Mouse (Mus musculus): ENCODE measurements around the gene Klhl26. TPM values are rescaled to one million over a fixed set of nuclear protein-coding genes. Genes with fewer than 3 reads are reported as not detected.

Gene Klhl26
- polyA plus RNA-seq, 1 experiment, result 50.6 TPM

DNA sequence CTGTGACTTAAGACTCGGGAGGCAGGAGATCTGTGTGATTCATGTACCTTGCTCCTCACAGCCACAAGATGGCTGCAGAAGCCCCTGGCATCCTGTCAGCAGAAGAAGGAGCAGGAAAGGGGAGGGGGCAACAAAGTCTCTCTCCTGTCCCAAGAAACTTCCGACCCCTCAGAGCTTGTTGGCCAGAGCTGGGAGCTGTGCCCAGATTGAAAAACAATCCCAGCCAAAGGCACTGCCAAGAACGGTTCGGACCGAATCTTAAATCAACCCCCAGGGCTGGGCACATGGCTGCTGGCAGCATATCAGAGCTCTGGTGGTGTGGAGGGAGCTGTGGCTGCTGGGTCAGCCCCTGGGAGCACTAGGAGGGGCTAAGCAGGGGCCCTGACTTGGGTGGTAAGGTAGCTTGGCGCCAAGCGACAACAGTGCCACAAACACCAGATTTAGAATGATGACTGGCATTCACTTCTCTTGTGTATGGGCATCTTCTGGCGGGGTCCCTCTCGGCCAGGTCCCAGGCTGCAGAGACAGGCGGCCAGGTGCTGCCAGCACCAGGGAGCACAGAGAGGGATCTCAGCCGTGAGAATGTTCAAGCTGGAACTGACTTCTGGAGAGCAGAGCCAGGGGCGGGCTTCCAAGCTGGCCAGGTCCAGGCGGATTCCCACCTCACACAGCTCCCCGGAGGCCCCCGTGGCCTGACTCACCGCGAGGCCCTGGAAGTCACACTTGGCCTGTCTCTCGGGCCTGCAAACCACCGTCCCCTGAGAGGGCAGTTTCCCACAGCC lies 28.9 kb downstream of the Klhl26 start:
- DNase-seq (ENCODE audit: low read depth), result no peak

DNA sequence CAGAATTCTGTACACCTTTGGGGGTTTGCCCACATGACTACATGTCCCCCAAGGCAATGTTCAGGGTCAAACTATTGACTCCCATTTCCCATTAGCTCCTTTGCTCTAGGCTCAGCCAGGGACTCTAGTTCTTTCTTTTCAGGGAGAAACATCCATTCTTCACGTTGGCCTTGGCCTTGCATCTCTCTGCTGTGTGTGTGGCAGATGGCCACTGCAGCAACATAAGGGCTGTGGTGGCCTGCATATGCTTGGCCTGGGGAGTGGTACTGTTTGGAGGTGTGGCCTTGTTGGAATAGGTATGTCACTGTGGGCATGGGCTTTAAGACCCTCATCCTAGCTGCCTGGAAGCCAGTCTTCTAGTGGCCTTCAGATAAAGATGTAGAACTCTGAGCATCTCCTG lies 30.8 kb downstream of the Klhl26 start:
- no peak for DNase-seq (ENCODE audit: low read depth)

DNA sequence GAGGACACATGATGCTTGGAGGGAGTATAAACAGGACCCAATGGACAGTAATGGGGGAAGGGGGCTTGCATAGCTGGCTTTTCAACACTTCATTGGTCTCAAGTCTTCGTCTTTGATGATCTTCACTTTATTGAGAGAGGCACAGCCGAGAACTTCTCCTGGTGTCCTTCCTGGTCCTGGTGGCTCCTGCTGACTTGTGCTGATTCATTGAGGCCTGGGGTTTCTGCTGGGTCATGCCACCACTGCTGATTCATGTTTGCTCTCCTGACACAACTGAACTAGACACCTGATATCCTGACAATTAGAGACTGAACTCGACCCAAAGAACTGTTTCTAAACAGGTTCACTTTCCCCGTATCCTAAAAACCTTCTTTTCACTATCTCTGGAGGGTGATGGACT lies 33.4 kb downstream of the Klhl26 start:
- no peak for DNase-seq (ENCODE audit: low read depth)

DNA sequence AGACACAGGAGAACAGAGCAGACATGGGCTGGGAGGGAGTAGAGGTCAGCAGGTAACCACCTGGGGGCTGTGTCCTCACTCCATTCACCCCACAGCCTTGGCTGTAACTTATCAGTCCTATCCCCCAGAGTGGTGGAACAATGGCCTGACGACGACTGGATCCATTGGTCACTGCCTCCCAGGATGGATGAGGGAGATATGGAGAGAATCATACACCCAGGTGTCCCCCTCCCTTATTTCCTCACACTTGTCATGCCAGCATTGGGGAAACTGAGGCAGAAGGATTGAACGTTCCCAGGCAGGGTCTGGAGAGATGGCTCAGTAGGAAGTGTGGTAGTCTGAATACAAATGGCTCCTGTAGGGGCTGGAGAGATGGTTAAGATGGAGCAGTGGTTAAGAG lies 35.2 kb downstream of the Klhl26 start:
- DNase-seq (ENCODE audit: low read depth), result no peak

DNA sequence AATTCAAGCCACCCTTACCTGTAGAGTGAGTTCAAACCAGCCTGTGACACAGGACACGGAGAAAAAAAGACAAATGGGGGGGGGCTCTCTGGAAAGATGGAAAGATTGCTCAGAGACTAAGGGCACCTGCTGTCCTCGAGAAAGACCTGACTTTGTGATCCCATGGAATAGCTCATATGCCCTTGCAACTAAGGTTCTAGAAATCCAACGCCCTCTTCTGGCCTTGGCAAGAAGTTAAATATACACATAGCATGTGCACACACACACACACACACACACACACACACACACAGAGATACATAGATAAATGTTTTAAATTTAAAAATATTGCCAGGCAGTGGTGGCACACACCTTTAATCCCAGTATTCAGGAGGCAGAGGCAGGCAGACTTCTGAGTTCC lies 36.5 kb downstream of the Klhl26 start:
- DNase-seq (ENCODE audit: low read depth), result no peak

DNA sequence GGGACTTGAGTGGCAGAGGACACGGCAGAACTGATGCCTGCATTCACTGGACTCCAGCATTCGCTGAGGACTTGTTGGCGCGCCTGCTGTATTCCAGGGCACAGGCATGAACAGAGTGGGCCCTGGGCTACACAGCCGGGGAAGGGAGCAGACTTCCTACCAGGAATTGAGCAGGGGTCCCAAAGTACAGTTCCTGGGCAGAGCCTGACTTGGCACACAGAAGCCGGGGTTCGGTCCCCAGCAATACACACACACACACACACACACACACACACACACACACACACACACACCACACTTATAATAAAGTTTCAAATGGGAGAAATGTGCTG lies 37.0 kb downstream of the Klhl26 start:
- DNase-seq (ENCODE audit: low read depth), result no peak

DNA sequence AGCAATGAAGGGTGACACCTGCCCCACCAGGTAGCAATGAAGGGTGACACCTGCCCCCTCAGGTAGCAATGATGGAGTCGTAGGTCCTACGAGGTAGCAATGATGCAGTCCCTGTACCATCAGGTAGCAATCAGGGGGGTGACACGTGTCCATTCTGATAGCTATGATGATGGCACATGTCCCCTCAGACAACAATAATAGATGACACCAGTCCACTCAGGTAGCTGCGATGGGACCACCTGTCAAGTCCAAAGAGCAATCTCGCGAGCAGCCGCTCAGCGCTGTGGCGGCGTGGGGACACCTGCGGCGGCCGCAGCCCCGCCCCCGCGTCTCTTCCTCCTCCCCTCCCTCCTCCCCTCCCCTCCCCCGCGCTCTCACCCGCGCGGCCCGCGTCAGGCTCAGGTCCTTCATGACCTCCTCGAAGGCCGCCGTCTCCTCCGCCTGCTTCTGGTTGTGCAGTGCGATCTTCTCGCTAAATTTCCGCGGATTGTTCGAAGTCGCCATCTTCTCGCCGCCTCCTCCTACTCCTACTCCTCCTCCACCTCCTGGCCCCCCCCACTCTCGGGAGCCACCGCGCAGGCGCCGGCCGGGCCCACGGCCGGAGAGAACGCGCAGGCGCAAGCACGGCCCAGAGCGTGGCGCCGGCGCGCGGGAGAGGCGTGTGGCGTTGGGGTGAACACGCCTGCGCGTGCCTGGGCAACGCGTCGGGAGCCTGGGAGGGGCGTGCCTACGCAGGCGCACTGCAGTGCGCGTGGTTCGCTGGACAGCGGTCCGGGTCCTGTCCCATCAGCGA lies 37.5 kb downstream of the Klhl26 start, which contains the start of gene Crtc1:
Gene Crtc1, minus strand, starts transcription at position 525 of the 793 bp plus-strand sequence.
- DNase-seq (ENCODE audit: low read depth), result peak; percentile 27

DNA sequence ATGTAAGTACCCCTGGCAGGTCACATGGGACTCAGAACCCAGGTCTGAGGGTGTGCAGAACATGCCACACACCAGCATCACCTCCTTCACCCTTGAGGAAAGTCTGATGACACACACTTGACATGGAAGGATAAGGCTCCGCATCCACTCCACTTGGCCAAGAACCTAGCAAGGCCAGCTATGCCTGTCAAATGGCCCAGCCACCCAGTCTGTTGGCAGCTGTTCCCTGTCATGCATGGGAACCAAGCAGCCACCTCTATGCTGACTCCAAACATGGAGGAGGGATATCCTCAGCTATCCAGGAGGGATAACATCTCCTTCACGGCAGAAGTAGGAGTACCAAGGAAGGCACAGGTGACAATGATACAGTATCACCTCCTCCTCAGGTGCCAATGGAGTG lies 38.3 kb downstream of the Klhl26 start:
- no peak for DNase-seq (ENCODE audit: low read depth)

DNA sequence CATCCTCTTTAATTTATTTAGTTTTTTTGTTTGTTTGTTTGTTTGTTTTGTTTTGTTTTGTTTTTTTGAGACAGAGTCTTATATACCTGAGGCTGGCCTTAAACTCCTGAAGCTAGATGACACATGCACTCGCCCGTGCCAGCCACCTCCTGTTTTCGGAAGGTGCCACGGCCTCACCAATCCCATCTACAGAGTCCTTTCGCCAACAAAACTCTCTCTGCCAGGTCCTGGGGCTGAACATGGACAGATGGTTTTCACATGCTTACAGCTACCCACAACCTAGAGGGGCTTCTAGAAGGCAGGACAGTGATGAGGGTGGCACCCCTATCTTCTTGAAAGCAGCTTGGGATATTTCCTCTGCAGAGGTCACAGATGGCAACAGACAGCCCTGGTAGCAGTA lies 41.6 kb downstream of the Klhl26 start:
- DNase-seq (ENCODE audit: low read depth), result no peak

DNA sequence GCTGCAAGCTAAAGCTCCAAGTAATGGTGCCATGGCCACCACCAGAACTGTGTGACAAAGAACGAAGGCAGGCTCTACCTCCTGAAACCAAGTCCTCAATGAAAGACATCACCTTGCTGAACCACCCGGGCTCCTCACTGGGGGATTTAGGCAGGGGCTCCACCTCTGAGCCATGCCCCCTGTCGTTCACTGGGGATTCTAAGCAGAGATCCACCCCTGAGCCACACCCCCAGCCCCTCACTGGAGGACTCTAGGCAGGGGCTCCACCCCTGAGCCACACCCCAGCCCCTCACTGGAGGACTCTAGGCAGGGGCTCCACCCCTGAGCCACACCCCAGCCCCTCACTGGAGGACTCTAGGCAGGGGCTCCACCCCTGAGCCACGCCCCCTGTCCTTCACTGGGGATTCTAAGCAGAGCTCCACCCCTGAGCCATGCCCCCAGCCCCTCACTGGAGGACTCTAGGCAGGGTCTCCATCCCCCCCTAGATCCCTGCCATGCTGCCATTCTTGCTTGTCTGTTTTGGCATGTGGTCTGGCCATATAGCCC lies 43.7 kb downstream of the Klhl26 start:
- DNase-seq (ENCODE audit: low read depth), result no peak

DNA sequence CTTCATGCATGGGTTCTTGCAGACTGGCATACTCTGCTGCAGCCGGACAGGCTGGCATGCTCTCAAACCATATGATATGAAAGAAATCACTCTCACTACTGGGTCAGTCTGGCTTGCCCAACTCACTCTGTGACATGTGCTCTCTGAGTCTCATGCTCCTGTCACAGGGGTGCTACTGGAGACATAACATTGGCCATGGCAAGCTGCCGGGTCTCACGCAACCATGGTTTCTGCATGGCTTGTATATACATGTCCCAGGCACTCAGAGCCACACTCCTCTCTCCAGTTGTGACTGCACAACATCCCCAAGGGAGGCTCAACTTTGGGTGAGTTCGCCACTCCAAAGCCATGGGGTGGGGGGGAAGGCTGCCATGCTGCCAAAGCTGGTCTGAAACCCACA lies 45.6 kb downstream of the Klhl26 start:
- no peak for DNase-seq (ENCODE audit: low read depth)

DNA sequence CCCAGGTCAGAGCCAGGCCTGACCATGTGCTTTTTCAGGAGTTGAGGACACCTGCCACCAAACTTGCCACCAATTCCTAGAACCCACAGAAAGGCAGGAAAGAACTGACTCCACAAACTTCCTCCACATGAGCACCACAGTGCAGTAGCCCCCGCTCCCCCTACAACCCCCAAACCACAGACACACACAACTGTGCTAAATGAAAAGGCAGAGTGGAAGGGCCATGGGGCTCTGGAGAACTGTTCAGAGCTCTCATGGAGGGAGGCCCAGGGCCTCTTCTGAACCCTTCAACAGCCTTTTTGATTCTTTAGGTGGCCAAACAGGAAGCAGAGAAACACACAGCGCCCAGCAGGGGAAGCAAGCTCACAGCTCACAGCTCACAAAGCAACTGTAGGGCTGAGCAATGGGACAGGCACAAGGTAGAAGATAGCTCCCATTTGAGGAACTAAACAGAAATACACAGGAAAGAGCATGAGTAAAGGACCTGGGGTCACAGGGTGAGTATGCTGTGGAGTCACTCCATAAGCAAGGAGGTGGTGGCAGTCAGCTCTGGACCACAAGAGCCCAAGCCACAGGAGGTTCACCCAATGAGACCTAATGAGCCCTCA lies 50.4 kb downstream of the Klhl26 start:
- no peak for DNase-seq (ENCODE audit: low read depth)

DNA sequence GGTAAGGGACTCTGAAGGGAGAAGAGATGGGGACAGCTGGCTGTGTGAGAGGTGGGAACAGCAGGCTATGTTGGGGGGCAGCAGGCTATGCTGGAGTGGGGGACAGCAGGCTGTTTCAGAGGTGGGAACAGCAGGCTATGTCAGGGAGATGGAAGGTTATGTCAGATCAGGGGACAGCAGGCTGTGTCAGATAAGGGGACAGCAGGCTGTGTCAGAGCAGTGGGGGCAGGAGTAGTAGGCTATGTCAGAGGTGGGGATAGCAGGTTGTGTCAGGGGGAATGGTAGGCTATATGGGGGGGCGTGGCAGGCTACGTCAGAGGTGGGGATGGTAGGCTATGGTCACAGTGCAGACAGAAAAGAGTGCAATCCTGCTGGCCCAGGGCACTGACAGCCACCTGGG lies 54.0 kb downstream of the Klhl26 start:
- DNase-seq (ENCODE audit: low read depth), result no peak

DNA sequence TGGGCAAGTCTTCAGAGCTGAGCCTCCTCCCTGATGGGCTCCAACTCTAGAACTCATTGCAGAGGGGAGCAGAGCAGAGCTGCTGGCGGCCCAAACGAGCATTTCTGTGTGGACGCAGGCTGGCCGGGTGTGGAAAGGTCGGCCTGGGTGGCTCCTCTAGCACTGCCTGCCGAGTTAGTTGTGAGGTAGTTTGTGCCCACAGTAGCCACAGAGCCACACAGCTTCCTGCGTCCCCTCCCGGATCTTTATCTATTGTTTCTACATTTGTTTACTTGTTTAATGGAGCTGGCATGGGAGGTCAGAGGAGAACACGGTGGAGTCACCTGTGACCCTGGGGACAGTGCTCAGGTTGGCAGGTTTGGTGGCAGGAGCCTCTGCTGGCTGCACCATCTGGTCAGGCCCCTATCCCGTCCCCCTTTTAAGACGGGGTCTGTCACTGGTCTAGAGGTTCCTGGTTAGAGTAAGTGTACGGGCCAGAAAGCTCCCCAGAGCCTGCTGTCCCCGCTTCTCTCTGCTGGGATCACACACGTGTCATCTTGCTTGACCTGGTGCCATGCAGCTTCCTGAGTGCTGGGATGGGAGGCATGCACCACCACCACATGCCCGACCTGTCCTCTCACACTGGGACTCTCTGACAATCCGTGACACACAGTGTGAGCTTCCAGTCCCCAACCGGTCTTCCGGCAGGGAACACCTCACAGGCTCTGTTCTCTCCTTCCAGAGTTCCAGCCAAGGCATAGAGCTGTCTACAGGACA lies 55.2 kb downstream of the Klhl26 start:
- no peak for DNase-seq (ENCODE audit: low read depth)

DNA sequence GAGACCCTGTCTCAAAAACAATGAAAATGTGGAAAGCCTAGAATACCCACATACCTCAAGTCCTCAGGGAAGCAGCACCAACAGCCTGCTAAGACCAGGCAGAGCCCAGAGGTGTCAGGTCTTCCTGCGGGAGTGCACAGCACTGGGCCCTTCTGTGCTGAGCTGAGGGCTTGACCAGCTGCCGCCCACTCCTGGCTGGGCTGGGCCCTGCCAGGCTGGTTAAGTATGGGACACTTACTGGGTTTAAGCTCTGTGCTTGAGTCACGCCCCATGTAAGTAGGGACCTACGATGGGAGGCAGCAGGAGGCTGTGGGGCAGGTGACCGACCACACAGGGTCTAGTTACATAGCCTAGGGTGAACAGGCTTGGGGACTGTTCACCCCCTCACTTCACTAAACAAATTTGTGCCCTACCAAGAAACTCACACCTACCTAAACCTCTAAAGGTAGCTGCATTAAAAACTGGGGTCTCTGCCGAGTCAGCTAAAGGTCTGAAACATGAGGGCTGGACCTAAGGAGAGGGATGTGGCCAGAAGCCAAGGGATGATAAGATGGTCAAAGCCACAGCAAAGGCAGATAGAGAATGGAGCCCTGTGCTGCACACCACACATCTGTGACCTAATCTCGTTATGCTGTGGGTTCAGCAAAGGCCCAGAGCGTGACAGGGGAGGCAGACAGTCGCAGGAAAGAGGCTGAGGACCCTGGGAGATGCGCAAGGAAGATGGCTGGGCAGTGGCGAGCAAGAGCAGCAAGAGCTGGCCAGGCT lies 56.7 kb downstream of the Klhl26 start:
- no peak for DNase-seq (ENCODE audit: low read depth)

DNA sequence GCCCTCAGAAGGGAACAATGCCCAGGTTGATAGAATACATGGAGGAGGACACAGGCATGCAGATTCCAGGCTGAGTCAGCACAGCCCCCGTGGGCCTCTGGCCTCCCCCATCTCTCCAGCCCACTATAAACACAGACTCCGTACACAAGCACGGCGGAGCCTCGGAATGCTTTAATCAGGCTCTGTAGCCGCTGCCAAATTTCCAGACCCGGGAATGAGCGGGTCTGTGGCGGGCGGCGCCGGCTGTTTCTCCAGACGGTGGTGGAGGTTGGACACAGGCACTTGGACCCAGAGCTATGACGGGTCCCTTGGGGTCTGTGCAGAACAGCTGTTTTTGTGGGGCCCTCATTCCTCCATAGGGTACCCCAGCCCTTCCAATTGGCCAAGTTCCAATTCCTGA lies 57.8 kb downstream of the Klhl26 start:
- no peak for DNase-seq (ENCODE audit: low read depth)

DNA sequence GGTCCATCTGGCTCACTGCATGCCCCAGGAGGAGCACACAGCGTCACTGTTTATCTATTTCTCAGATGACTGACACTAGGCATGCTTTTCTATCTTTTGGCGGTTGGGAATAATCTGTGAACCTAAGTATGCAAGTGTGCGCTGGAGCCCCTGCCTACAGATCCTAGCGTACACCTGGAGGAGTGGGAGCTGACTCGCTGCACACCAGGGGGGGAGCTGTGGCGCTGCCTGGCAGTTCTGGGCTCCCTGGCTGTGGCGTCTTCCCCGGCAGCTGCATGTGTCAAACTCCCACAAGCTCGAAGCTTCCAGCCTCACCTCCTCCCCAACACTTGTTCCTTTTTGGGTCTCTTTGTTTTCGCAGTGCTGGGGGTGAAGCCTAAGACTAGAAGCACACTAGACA lies 58.9 kb downstream of the Klhl26 start:
- DNase-seq (ENCODE audit: low read depth), result no peak

DNA sequence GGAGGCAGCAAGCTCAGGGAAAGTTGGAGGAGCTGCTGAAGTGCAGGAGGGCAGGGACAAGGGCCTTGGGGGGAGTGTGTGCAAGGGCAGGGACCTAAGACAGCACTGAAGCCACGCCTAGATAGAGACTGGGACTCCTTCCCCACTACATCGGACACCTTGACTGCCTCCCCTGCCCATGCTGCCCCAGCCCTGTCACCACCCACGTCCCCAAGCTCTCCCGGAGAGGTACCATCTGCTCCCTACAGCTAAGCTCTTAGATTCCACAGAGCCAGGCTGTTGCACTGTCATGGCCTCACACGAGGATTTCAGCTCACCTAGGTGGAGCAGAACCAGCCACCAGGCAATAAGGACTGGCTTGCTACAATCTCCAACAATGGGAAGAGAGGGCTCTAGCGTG lies 59.8 kb downstream of the Klhl26 start:
- no peak for DNase-seq (ENCODE audit: low read depth)

DNA sequence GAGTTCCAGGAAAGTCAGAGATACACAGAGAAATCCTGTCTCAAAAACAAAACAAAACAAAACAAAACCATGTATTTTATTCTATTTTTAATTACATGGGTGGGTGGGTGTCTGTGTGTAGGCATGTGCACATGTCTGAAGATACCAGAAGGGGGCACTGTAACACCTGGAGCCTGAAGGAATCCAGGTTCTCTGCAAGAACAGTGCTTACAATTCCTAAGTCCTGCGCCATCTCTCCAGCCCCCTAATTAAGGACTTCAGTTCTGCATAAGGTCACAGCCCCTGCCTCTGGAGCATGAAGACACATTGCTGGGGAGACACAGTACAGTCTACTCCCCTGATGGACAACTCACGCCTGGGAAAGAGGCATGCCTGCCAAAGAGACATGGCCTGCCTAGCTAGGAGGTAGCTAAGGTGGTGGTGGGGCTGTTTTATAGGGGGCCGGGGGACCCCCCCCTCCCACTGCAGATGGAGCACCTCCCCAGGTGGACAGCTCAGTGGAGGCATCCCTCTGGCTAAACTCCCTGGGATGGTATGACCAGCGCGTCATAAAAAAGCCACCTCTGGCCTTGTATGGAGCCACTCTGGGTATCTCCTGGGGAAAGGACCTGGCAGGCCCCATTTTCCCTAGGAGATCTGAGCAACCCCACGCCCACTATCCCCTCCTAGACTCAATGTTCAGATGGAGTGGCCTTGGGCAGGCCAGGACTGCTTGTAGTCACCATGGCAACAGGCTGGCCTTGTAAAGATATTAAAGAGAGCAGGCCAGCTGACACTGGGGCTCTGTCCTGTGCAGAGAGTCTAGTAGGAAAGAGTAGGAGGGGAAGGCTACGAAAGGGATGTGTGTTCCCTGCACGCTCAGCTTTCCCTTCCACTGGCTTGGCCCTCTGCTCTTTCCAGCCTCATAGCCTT lies 61.0 kb downstream of the Klhl26 start:
- DNase-seq (ENCODE audit: low read depth), result no peak

DNA sequence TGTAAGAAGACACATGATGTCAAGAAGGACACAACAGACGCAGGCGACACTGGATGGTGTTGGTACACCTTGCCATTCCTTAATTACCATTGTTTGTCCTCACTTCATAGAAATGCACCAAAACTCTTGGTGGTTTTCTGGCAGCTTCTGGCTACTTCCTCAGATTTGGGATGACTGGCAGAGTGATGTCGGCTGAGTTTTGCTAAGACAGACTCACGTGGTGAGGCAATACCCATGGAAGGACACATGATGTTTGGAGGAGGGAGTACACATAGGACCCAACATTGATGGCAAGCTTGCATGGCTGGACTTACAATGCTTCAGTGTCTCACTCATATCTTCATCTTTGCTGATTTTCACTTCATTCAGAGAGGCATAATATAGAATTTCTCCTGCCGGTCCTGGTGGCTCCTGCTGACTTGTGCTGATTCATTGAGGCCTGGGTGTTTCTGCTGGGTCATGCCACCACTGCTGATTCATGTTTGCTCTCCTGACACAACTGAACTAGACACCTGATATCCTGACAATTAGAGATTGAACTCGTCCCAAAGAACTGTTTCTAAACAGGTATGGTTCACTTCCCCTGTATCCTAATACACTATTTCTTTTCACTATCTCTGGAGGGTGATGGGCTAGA lies 62.3 kb downstream of the Klhl26 start:
- no peak for DNase-seq (ENCODE audit: low read depth)
